9 mouse cellular contexts compared by ENCODE assay signal in genomic region chr5:125056331-125056695, GRCm38 (mm10). TPM values are rescaled to one million over a fixed set of nuclear protein-coding genes. Genes with fewer than 3 reads are reported as not detected.
DNase-seq lines count a peak whose midpoint lies in the region; ATAC-seq and TF ChIP-seq lines count a peak whose summit lies in the region.
"Had no signal": no experiment of that assay in that cellular context is flagged by ENCODE, and none has a peak within 500 bp of the region (broad histone marks: within the 10 kb centered on the region; RNA-seq: fewer than 3 reads in every experiment).

No protein-coding gene starts in this region.

- peak overlapping the region; percentile 66; the same call in 1 of the 2 replicates for H3K27ac ChIP-seq in limb, embryonic 13.5 days
- peak overlapping the region; percentile 92; the same call in 1 of the 2 replicates for H3K27ac ChIP-seq in stomach, postnatal 0 days (replicated peaks)
- H3K27ac ChIP-seq: macrophage had no signal

- WGBS in limb, embryonic 13.5 days, result 13% methylated on average over 6 of the region's 6 CpGs
- WGBS in stomach, postnatal 0 days, result 44% methylated on average over 6 of the region's 6 CpGs

- H3K4me2 ChIP-seq in limb, embryonic 13.5 days (replicated peaks), result peak overlapping the region; percentile 65
- H3K4me2 ChIP-seq in stomach, postnatal 0 days (replicated peaks; ENCODE audit: low read depth), result peak overlapping the region; percentile 53

- no peak for ATAC-seq in limb, embryonic 13.5 days (ENCODE audit: low FRiP score, low read depth)
- no peak for ATAC-seq in stomach, postnatal 0 days (ENCODE audit: low FRiP score, low TSS enrichment)

- no peak for TF ChIP-seq CTCF in stomach, postnatal 0 days (IDR thresholded peaks at IDR 0.05; ENCODE audit: low read depth)

- peaks cover 72% of the 10 kb centered on the region for H3K4me1 ChIP-seq in limb, embryonic 13.5 days
- peaks cover 17% of the 10 kb centered on the region for H3K4me1 ChIP-seq in stomach, postnatal 0 days (replicated peaks; ENCODE audit: control insufficient read depth, insufficient read depth)

- H3K27me3 ChIP-seq in limb, embryonic 13.5 days, result no peaks in the 10 kb centered on the region
- H3K27me3 ChIP-seq in stomach, postnatal 0 days (ENCODE audit: control insufficient read depth, insufficient read depth, low read length), result no peaks in the 10 kb centered on the region

- no peak for TF ChIP-seq EP300 in stomach, postnatal 0 days (optimal IDR thresholded peaks at IDR 0.05)

- peaks cover 54% of the 10 kb centered on the region for H3K36me3 ChIP-seq in limb, embryonic 13.5 days
- peaks cover 8% of the 10 kb centered on the region; the same call in 1 of the 2 replicates for H3K36me3 ChIP-seq in stomach, postnatal 0 days (ENCODE audit: control insufficient read depth, insufficient read depth, low read length)

- H3K9ac ChIP-seq in limb, embryonic 13.5 days, result peak overlapping the region; percentile 64; the same call in 1 of the 2 replicates
- no peak overlapping the region for H3K9ac ChIP-seq in stomach, postnatal 0 days (ENCODE audit: low read length)

- peak; percentile 38 for DNase-seq in cerebellum, adult 11-12 months
- DNase-seq in cerebellum, adult 9-10 months, result no peak
- DNase-seq in ovary, adult 18-20 months (ENCODE audit: low spot score), result peak; percentile 62
- no peak for DNase-seq in ovary, postnatal 14 days (ENCODE audit: low spot score)
- DNase-seq in stomach, postnatal 0 days (ENCODE audit: low spot score), result no peak
- DNase-seq in spleen, postnatal 10 days (ENCODE audit: low spot score in 2 of 2), result no peak
- DNase-seq in spleen, postnatal 4 days (ENCODE audit: low spot score in 2 of 2), result no peak

- no peaks in the 10 kb centered on the region for H3K9me3 ChIP-seq in limb, embryonic 13.5 days
- no peaks in the 10 kb centered on the region for H3K9me3 ChIP-seq in stomach, postnatal 0 days (ENCODE audit: control insufficient read depth, low read length)

- peak overlapping the region; percentile 32 for H3K4me3 ChIP-seq in limb, embryonic 13.5 days
- H3K4me3 ChIP-seq in stomach, postnatal 0 days (ENCODE audit: low read depth, low read length), result no peak overlapping the region

RNA-seq across cellular contexts. Expression of gene Rflna, which starts 53.3 kb away (rescaled TPM):
- 62.2 and 64.5 TPM in 2 replicates for polyA plus RNA-seq in limb, embryonic 13.5 days (2015; fragmentation: Nextera tagmentation; extraction: Ambion mirVana)
- polyA plus RNA-seq in stomach, postnatal 0 days (2015; fragmentation: Nextera tagmentation; extraction: Ambion mirVana), result 1.8 and 2.3 TPM in 2 replicates
- polyA plus RNA-seq: macrophage had no signal

Comparison
In these comparisons a context has a peak if more than half of its experiments do, and no peak if none do; other contexts are left out.
1. DNase-seq: peak in cerebellum, adult 11-12 months (single experiment) and ovary, adult 18-20 months (single experiment); none in cerebellum, adult 9-10 months (single experiment), ovary, postnatal 14 days (single experiment), stomach, postnatal 0 days (single experiment), spleen, postnatal 10 days (0 of 2) and spleen, postnatal 4 days (0 of 2).
2. RNA of gene Rflna, which starts 53.3 kb away (polyA plus RNA-seq): 62.2 to 64.5 TPM in limb, embryonic 13.5 days; 1.8 to 2.3 TPM in stomach, postnatal 0 days; every median in the first group is over 10 times any median in the second.